Mouse (Mus musculus): ENCODE data around the gene Dhh. TPM values are rescaled to one million over a fixed set of nuclear protein-coding genes. Genes with fewer than 3 reads are reported as not detected.

Gene Dhh
- polyA plus RNA-seq, 1 experiment from 2014 or later: 2.5 TPM

- Histone ChIP-seq H3K27me3 (replicated peaks) (no peaks in the 10 kb centered on the region), H3K4me1 (no peaks in the 10 kb centered on the region), H3K4me2 (no peak overlapping the region), H3K4me3 (replicated peaks) (no peak overlapping the region), H3K36me3 (peaks cover 99% of the 10 kb centered on the region), H3K27ac (replicated peaks) (no peak overlapping the region), H3K9ac (replicated peaks) (no peak overlapping the region), H3K9me3 (replicated peaks) (no peaks in the 10 kb centered on the region)
- peak; percentile 26; the same call in 1 of the 2 replicates for ATAC-seq (ENCODE audit: low FRiP score)
- WGBS: 97% methylated on average over 28 of the region's 28 CpGs
Measured at GRCm38 (mm10) chr15:98853161-98853937, 45.0 kb downstream of the Dhh start.

GRCm38 (mm10) chr15:98852733-98853132, 45.6 kb downstream of the Dhh start:
- ATAC-seq (ENCODE audit: low FRiP score): 0 out of 2 replicates have a peak, but pooled peaks have one; percentile 19
- Histone ChIP-seq H3K4me1 (no peaks in the 10 kb centered on the region), H3K27me3 (replicated peaks) (no peaks in the 10 kb centered on the region), H3K4me2 (no peak overlapping the region), H3K9ac (replicated peaks) (no peak overlapping the region), H3K27ac (replicated peaks) (no peak overlapping the region), H3K4me3 (replicated peaks) (no peak overlapping the region), H3K36me3 (peaks cover 97% of the 10 kb centered on the region), H3K9me3 (replicated peaks) (no peaks in the 10 kb centered on the region)
- WGBS: 91% methylated on average over 9 of the region's 9 CpGs

GRCm38 (mm10) chr15:98852071-98852470, 46.3 kb downstream of the Dhh start:
- Histone ChIP-seq H3K27ac (replicated peaks) (no peak overlapping the region), H3K36me3 (peaks cover 96% of the 10 kb centered on the region), H3K4me2 (no peak overlapping the region), H3K4me3 (replicated peaks) (no peak overlapping the region), H3K27me3 (replicated peaks) (no peaks in the 10 kb centered on the region), H3K9me3 (replicated peaks) (no peaks in the 10 kb centered on the region), H3K9ac (replicated peaks) (no peak overlapping the region), H3K4me1 (no peaks in the 10 kb centered on the region)
- WGBS: 94% methylated on average over 9 of the region's 9 CpGs
- no peak for ATAC-seq (ENCODE audit: low FRiP score)

GRCm38 (mm10) chr15:98851229-98851818, 47.0 kb downstream of the Dhh start:
- no peak for ATAC-seq (ENCODE audit: low FRiP score)
- Histone ChIP-seq H3K9me3 (replicated peaks) (no peaks in the 10 kb centered on the region), H3K4me3 (replicated peaks) (no peak overlapping the region), H3K9ac (replicated peaks) (no peak overlapping the region), H3K4me1 (no peaks in the 10 kb centered on the region), H3K27ac (replicated peaks) (no peak overlapping the region), H3K27me3 (replicated peaks) (no peaks in the 10 kb centered on the region), H3K36me3 (peaks cover 96% of the 10 kb centered on the region), H3K4me2 (no peak overlapping the region)
- WGBS: 91% methylated on average over 21 of the region's 21 CpGs

GRCm38 (mm10) chr15:98850668-98851067, 47.7 kb downstream of the Dhh start:
- Histone ChIP-seq H3K4me2 (no peak overlapping the region), H3K36me3 (peaks cover 96% of the 10 kb centered on the region), H3K9me3 (replicated peaks) (no peaks in the 10 kb centered on the region), H3K4me1 (no peaks in the 10 kb centered on the region), H3K27ac (replicated peaks) (no peak overlapping the region), H3K4me3 (replicated peaks) (no peak overlapping the region), H3K9ac (replicated peaks) (no peak overlapping the region), H3K27me3 (replicated peaks) (no peaks in the 10 kb centered on the region)
- WGBS: 94% methylated on average over 14 of the region's 14 CpGs
- no peak for ATAC-seq (ENCODE audit: low FRiP score)

- no peak overlapping the region for H3K27ac ChIP-seq (replicated peaks)
- H3K4me3 ChIP-seq (replicated peaks): no peak overlapping the region
- H3K9me3 ChIP-seq (replicated peaks): no peaks in the 10 kb centered on the region
- H3K9ac ChIP-seq (replicated peaks): no peak overlapping the region
- peaks cover 96% of the 10 kb centered on the region for H3K36me3 ChIP-seq
- WGBS: 92% methylated on average over 16 of the region's 16 CpGs
- no peaks in the 10 kb centered on the region for H3K4me1 ChIP-seq
- no peaks in the 10 kb centered on the region for H3K27me3 ChIP-seq (replicated peaks)
- no peak overlapping the region for H3K4me2 ChIP-seq
- ATAC-seq (ENCODE audit: low FRiP score): no peak
Measured at GRCm38 (mm10) chr15:98849956-98850600, 48.3 kb downstream of the Dhh start.

DNA sequence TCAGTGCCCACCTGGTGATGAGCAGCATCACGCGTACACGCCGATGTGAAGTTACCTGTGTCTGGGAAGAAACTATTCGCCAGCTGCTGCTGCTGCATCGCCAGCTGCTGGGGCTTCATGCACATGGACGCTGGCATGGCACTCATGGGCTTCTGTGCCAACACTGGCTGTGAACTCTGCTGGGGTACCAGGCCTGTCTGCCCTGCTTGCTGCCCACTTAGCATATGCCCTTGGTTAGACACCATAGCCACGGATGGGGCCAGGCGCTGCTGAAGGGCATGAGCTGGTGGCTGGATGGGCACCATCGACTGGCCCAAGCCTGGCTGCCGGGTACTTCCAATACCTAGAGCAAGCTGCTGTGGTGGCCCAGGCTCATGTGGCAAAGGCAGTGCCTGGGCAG, 49.2 kb downstream of the Dhh start:
- Histone ChIP-seq H3K36me3 (peaks cover 96% of the 10 kb centered on the region), H3K4me3 (replicated peaks) (no peak overlapping the region), H3K27me3 (replicated peaks) (no peaks in the 10 kb centered on the region), H3K27ac (replicated peaks) (no peak overlapping the region), H3K4me1 (no peaks in the 10 kb centered on the region), H3K9me3 (replicated peaks) (no peaks in the 10 kb centered on the region), H3K4me2 (no peak overlapping the region), H3K9ac (replicated peaks) (no peak overlapping the region)
- ATAC-seq (ENCODE audit: low FRiP score): no peak
- WGBS: 96% methylated on average over 11 of the region's 11 CpGs

- no peaks in the 10 kb centered on the region for H3K27me3 ChIP-seq (replicated peaks)
- H3K4me1 ChIP-seq: no peaks in the 10 kb centered on the region
- no peak overlapping the region for H3K9ac ChIP-seq (replicated peaks)
- no peak overlapping the region for H3K4me2 ChIP-seq
- 90% methylated on average over 8 of the region's 8 CpGs for WGBS
- ATAC-seq (ENCODE audit: low FRiP score): no peak
- no peak overlapping the region for H3K4me3 ChIP-seq (replicated peaks)
- H3K36me3 ChIP-seq: peaks cover 96% of the 10 kb centered on the region
- H3K27ac ChIP-seq (replicated peaks): no peak overlapping the region
- H3K9me3 ChIP-seq (replicated peaks): no peaks in the 10 kb centered on the region
Measured at GRCm38 (mm10) chr15:98846140-98846539, 52.2 kb downstream of the Dhh start.

- 98% methylated on average over 2 of the region's 2 CpGs for WGBS
- Histone ChIP-seq H3K27me3 (replicated peaks) (no peaks in the 10 kb centered on the region), H3K27ac (replicated peaks) (no peak overlapping the region), H3K4me1 (no peaks in the 10 kb centered on the region), H3K4me2 (no peak overlapping the region), H3K9me3 (replicated peaks) (no peaks in the 10 kb centered on the region), H3K9ac (replicated peaks) (no peak overlapping the region), H3K36me3 (peaks cover 96% of the 10 kb centered on the region), H3K4me3 (replicated peaks) (no peak overlapping the region)
- ATAC-seq (ENCODE audit: low FRiP score): no peak
Measured at GRCm38 (mm10) chr15:98845149-98845548, 53.2 kb downstream of the Dhh start.

GRCm38 (mm10) chr15:98843595-98844223, 54.6 kb downstream of the Dhh start:
- Histone ChIP-seq H3K27me3 (replicated peaks) (no peaks in the 10 kb centered on the region), H3K4me2 (no peak overlapping the region), H3K27ac (replicated peaks) (no peak overlapping the region), H3K4me1 (no peaks in the 10 kb centered on the region), H3K9me3 (replicated peaks) (no peaks in the 10 kb centered on the region), H3K36me3 (peaks cover 96% of the 10 kb centered on the region), H3K9ac (replicated peaks) (no peak overlapping the region), H3K4me3 (replicated peaks) (no peak overlapping the region)
- ATAC-seq (ENCODE audit: low FRiP score): no peak; the same call in 1 of the 2 replicates
- WGBS: 90% methylated on average over 11 of the region's 11 CpGs

Data from neural tube, embryonic 15.5 days (tissue).